8 mouse cellular contexts compared by ENCODE assay signal in genomic region chr11:119602763-119603526, GRCm38 (mm10). TPM values are rescaled to one million over a fixed set of nuclear protein-coding genes. Genes with fewer than 3 reads are reported as not detected.
DNase-seq lines count a peak whose midpoint lies in the region; ATAC-seq lines count a peak whose summit lies in the region.

Rptor (plus strand) TSS chr11:119602905.

- H3K27ac ChIP-seq in hindbrain, embryonic 15.5 days (replicated peaks) = peak within 1 kb of the TSS; percentile 90

- ATAC-seq in hindbrain, embryonic 15.5 days (ENCODE audit: low FRiP score, low read depth) = peak; percentile 98

- peak within 1 kb of the TSS; percentile 94 for H3K9ac ChIP-seq in hindbrain, embryonic 15.5 days

- peak within 1 kb of the TSS; percentile 98 for H3K4me3 ChIP-seq in hindbrain, embryonic 15.5 days

- no peaks in the 10 kb centered on the region for H3K27me3 ChIP-seq in hindbrain, embryonic 15.5 days

- peaks cover 20% of the 10 kb centered on the region for H3K4me1 ChIP-seq in hindbrain, embryonic 15.5 days (replicated peaks)

- H3K9me3 ChIP-seq in hindbrain, embryonic 15.5 days = no peaks in the 10 kb centered on the region

- 0 out of 2 replicates have a peak, but pooled peaks cover 4% of the 10 kb centered on the region for H3K36me3 ChIP-seq in hindbrain, embryonic 15.5 days

- under 1% methylated on average over 63 of the region's 63 CpGs for WGBS in hindbrain, embryonic 15.5 days

- peak; percentile 94 for DNase-seq in T-cell, adult 2 months (ENCODE audit: low spot score)
- peak; percentile 99 to 100 for DNase-seq in cerebellum, postnatal 36 days
- peak; percentile 99 to 100 for DNase-seq in frontal cortex, postnatal 36 days (ENCODE audit: low spot score in 2 of 2)
- DNase-seq in left cerebral cortex, adult 11 months (ENCODE audit: low spot score) = peak; percentile 97
- DNase-seq in lung, postnatal 4 days = peak; percentile 97 to 98
- peak; percentile 97 for DNase-seq in retina, postnatal 7 days (ENCODE audit: low read depth, low spot score)
- peak; percentile 94 for DNase-seq in urinary bladder, adult 2 months (ENCODE audit: low spot score)

- peak within 1 kb of the TSS; percentile 88 for H3K4me2 ChIP-seq in hindbrain, embryonic 15.5 days

RNA-seq across cellular contexts. Expression of gene Rptor, which starts in this region (rescaled TPM):
- 12.7 and 13.3 TPM in 2 replicates for polyA plus RNA-seq in hindbrain, embryonic 15.5 days (2015; fragmentation: Nextera tagmentation; extraction: Ambion mirVana)
- 14.1 and 18.6 TPM in 2 replicates for polyA plus RNA-seq in urinary bladder, adult 2 months (2012; rRNA removed)

Comparison
In these comparisons a context has a peak if more than half of its experiments do, and no peak if none do; other contexts are left out.
1. Peak in every context shown above with its lines: DNase-seq, ATAC-seq, H3K4me3 ChIP-seq and H3K27ac ChIP-seq.